Mouse (Mus musculus) cortical plate, adult 2 months (tissue): ENCODE data around the gene Bglap2.
"Not testable (repeated sequence)": the region's sequence is repeated elsewhere in the genome, so short reads cannot be mapped to it uniquely, and the experiment has no call there.

Source experiments
- CTCF ChIP-seq: fragments of 200-500 bp; IDR thresholded peaks from 2 replicates; pipeline ENCODE4 v1.5.1; 2011; ENCODE audit warnings: mild to moderate bottlenecking, control low read depth, low read length; ENCODE audit not compliant: insufficient read depth; ENCODE audit errors: extremely low read depth
- POLR2A ChIP-seq: fragments of 200-500 bp; IDR thresholded peaks from 2 replicates; pipeline ENCODE4 v1.6.1; 2011; ENCODE audit warnings: mild to moderate bottlenecking, low read length, control low read depth; ENCODE audit not compliant: insufficient read depth; ENCODE audit errors: extremely low read depth

- not testable (repeated sequence) for TF ChIP-seq CTCF, POLR2A
Observed at GRCm38 (mm10) chr3:88376644-88377043, 1.9 kb downstream of the Bglap2 start.
